Mouse (Mus musculus): ENCODE measurements at regions not wholly inside any gene's neighbourhood (a gene's known extent, or its start where the extent isn't known, plus 50 kb on each side); places are given as distances from the start of the nearest gene placed in this dataset.

DNA sequence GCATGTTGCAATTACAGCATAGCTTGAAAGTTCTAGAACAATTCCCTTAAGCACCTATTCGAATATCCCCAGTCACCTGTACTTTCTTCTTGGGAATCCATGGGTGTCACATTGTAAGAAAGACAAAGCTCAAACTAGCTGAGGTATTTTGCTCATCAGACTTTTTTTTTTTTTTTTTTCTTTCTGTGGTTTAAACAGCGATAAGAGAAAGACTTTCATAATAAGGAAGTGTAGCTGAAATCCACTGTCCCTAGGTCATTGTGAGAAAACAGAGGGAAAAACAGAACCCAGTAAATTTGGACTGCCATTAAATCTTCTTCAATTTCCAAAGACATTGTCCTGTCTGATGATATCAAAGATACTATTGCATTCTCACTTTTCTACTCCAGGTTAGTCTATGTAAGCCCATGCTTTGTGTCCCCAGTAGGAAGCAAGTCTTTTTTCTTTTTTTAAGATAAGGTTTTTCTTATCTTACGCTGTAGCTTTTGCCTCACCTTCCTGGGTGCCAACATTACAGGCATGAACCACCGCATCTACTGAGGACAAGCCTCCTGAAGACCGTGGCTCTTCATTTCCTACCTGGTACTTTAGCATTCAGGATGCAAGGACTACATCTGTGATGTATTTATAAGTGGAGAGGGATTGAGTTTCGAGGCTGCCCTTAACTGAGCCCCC, 54.2 kb upstream of the Tank start:
- TF ChIP-seq CTCF (IDR thresholded peaks at IDR 0.05; ENCODE audit: low read depth) = no peak
- TF ChIP-seq EP300 (IDR thresholded peaks at IDR 0.05; ENCODE audit: low read depth) = no peak
